Mouse (Mus musculus): ENCODE results near the gene Gm9268. TPM values are rescaled to one million over a fixed set of nuclear protein-coding genes. Genes with fewer than 3 reads are reported as not detected.
"Not testable (repeated sequence)": the region's sequence is repeated elsewhere in the genome, so short reads cannot be mapped to it uniquely, and the experiment has no call there.

Gm9268 gene
- polyA plus RNA-seq (2015; fragmentation: Nextera tagmentation; extraction: Ambion mirVana): not detected in 2 replicates

- not testable (repeated sequence) for H3K9me3 ChIP-seq; H3K4me2 ChIP-seq (replicated peaks); ATAC-seq (ENCODE audit: low FRiP score, low read depth); H3K4me1 ChIP-seq; H3K9ac ChIP-seq; H3K27me3 ChIP-seq; H3K27ac ChIP-seq; H3K36me3 ChIP-seq; H3K4me3 ChIP-seq
- WGBS: no CpG with 5 or more reads among the region's 1 CpGs
Observed at GRCm38 (mm10) chr7:43018465-43018864, at the start of gene Gm9268. TSS of gene Gm9268 (plus strand) at chr7:43018765.

- H3K9me3 ChIP-seq: peaks cover 61% of the 10 kb centered on the region
- H3K4me2 ChIP-seq (replicated peaks): no peak overlapping the region
- 84% methylated on average over 11 of the region's 11 CpGs for WGBS
- H3K9ac ChIP-seq: no peak overlapping the region
- no peaks in the 10 kb centered on the region for H3K4me1 ChIP-seq
- no peaks in the 10 kb centered on the region for H3K27me3 ChIP-seq
- no peak for ATAC-seq (ENCODE audit: low FRiP score, low read depth)
- no peak overlapping the region for H3K4me3 ChIP-seq
- no peaks in the 10 kb centered on the region for H3K36me3 ChIP-seq
- no peak overlapping the region for H3K27ac ChIP-seq
Observed at GRCm38 (mm10) chr7:42980098-42980497, 38.5 kb upstream of the Gm9268 start.

- Histone ChIP-seq H3K27ac (no peak overlapping the region), H3K4me3 (no peak overlapping the region), H3K9ac (no peak overlapping the region), H3K36me3 (no peaks in the 10 kb centered on the region), H3K9me3 (peaks cover 55% of the 10 kb centered on the region), H3K27me3 (no peaks in the 10 kb centered on the region), H3K4me2 (replicated peaks) (no peak overlapping the region), H3K4me1 (no peaks in the 10 kb centered on the region)
- 89% methylated on average over 10 of the region's 10 CpGs for WGBS
- no peak for ATAC-seq (ENCODE audit: low FRiP score, low read depth)
Observed at GRCm38 (mm10) chr7:42980739-42981138, 37.8 kb upstream of the Gm9268 start.

- WGBS: 83% methylated on average over 8 of the region's 8 CpGs
- Histone ChIP-seq H3K4me2 (replicated peaks) (no peak overlapping the region), H3K36me3 (no peaks in the 10 kb centered on the region), H3K9me3 (peaks cover 17% of the 10 kb centered on the region), H3K4me3 (no peak overlapping the region), H3K27me3 (no peaks in the 10 kb centered on the region), H3K9ac (no peak overlapping the region), H3K27ac (no peak overlapping the region), H3K4me1 (no peaks in the 10 kb centered on the region)
- no peak for ATAC-seq (ENCODE audit: low FRiP score, low read depth)
Observed at GRCm38 (mm10) chr7:43077831-43078230, 59.3 kb downstream of the Gm9268 start.

Other genes starting within 250 kb of the Gm9268 start
- gene Vmn2r62, start 225.2 kb upstream of the Gm9268 start, polyA plus RNA-seq (2015; fragmentation: Nextera tagmentation; extraction: Ambion mirVana): not detected in 2 replicates
- not detected in 2 replicates for gene Gm2381, start 151.5 kb upstream of the Gm9268 start, polyA plus RNA-seq (2015; fragmentation: Nextera tagmentation; extraction: Ambion mirVana)
- not detected in 2 replicates for gene Vmn2r63, start 84.9 kb upstream of the Gm9268 start, polyA plus RNA-seq (2015; fragmentation: Nextera tagmentation; extraction: Ambion mirVana)
- gene Zfp936, start 95.5 kb downstream of the Gm9268 start, polyA plus RNA-seq (2015; fragmentation: Nextera tagmentation; extraction: Ambion mirVana): not detected in 2 replicates

Data from limb, embryonic 13.5 days (tissue).